In genomic region chr6:38351930-38352329, GRCm38 (mm10) we compare ENCODE assay signal across 10 mouse cellular contexts. TPM values are rescaled to one million over a fixed set of nuclear protein-coding genes. Genes with fewer than 3 reads are reported as not detected.
DNase-seq lines count a peak whose midpoint lies in the region; ATAC-seq and TF ChIP-seq lines count a peak whose summit lies in the region.
"Had no signal": no experiment of that assay in that cellular context is flagged by ENCODE, and none has a peak within 500 bp of the region (broad histone marks: within the 10 kb centered on the region; RNA-seq: fewer than 3 reads in every experiment).

No protein-coding gene starts in this region.

- no peaks in the 10 kb centered on the region for H3K4me1 ChIP-seq in kidney, postnatal 0 days (replicated peaks; ENCODE audit: insufficient read depth, low read length)
- peaks cover 11% of the 10 kb centered on the region; the same call in 1 of the 2 replicates for H3K4me1 ChIP-seq in kidney, embryonic 16.5 days (ENCODE audit: insufficient read depth, low read length)

- peaks cover 11% of the 10 kb centered on the region for H3K27me3 ChIP-seq in kidney, postnatal 0 days (ENCODE audit: insufficient read depth, low read length)
- peaks cover 57% of the 10 kb centered on the region for H3K27me3 ChIP-seq in kidney, embryonic 16.5 days (ENCODE audit: insufficient read depth, low read length)

- 67% methylated on average over 4 of the region's 4 CpGs for WGBS in kidney, postnatal 0 days
- WGBS in kidney, embryonic 16.5 days: 59% methylated on average over 4 of the region's 4 CpGs

- H3K4me3 ChIP-seq in kidney, postnatal 0 days (replicated peaks; ENCODE audit: low read depth, low read length): no peak overlapping the region
- H3K4me3 ChIP-seq in kidney, embryonic 16.5 days (ENCODE audit: low read length): no peak overlapping the region
- H3K4me3 ChIP-seq: left cerebral cortex, adult 2 months had no signal

- H3K36me3 ChIP-seq in kidney, postnatal 0 days (ENCODE audit: insufficient read depth, low read length): no peaks in the 10 kb centered on the region
- H3K36me3 ChIP-seq in kidney, embryonic 16.5 days (ENCODE audit: insufficient read depth, low read length): no peaks in the 10 kb centered on the region

- no peak overlapping the region for H3K9ac ChIP-seq in kidney, postnatal 0 days (ENCODE audit: low read depth, low read length)
- H3K9ac ChIP-seq in kidney, embryonic 16.5 days (replicated peaks; ENCODE audit: low read length): no peak overlapping the region

- TF ChIP-seq CTCF in kidney, postnatal 0 days (IDR thresholded peaks at IDR 0.05; ENCODE audit: low read depth): no peak

- DNase-seq in kidney, postnatal 0 days (ENCODE audit: low spot score): peak; percentile 29
- peak; percentile 65 for DNase-seq in CD4-positive, CD25-positive, alpha-beta regulatory T cell, adult 2 months (ENCODE audit: low read depth, low spot score)
- peak; percentile 26 for DNase-seq in lung, postnatal 36 days
- no peak for DNase-seq in left cerebral cortex, adult 8-10 months (ENCODE audit: low spot score in 2 of 2)
- DNase-seq in layer of hippocampus, adult 9-10 months (ENCODE audit: low spot score): no peak
- no peak for DNase-seq in right cerebral cortex, postnatal 14 days
- DNase-seq: kidney, postnatal 10 days had no signal

- no peak for ATAC-seq in kidney, postnatal 0 days (replicated peaks; ENCODE audit: low FRiP score, low read depth)
- no peak for ATAC-seq in kidney, embryonic 16.5 days (ENCODE audit: low FRiP score, low TSS enrichment)
- peak; percentile 16 for ATAC-seq in activated CD4-positive, CD25-positive, alpha-beta regulatory T cell, adult 4 months

- H3K4me2 ChIP-seq in kidney, postnatal 0 days (ENCODE audit: low read length): peak overlapping the region; percentile 69
- H3K4me2 ChIP-seq in kidney, embryonic 16.5 days (replicated peaks; ENCODE audit: low read depth, low read length): no peak overlapping the region

- H3K9me3 ChIP-seq in kidney, postnatal 0 days (replicated peaks; ENCODE audit: low read length): no peaks in the 10 kb centered on the region
- no peaks in the 10 kb centered on the region for H3K9me3 ChIP-seq in kidney, embryonic 16.5 days (ENCODE audit: low read length)

- H3K27ac ChIP-seq in kidney, postnatal 0 days: no peak overlapping the region
- H3K27ac ChIP-seq in kidney, embryonic 16.5 days (ENCODE audit: low read length): no peak overlapping the region
- H3K27ac ChIP-seq: left cerebral cortex, adult 2 months had no signal

RNA-seq across cellular contexts. Expression of gene Zc3hav1, which starts 2.5 kb away (rescaled TPM):
- polyA plus RNA-seq in kidney, postnatal 0 days (2015; fragmentation: Nextera tagmentation; extraction: Ambion mirVana): 5.4 and 5.6 TPM in 2 replicates
- 4.2 and 4.3 TPM in 2 replicates for polyA plus RNA-seq in kidney, embryonic 16.5 days (2015; fragmentation: Nextera tagmentation; extraction: Ambion mirVana)
- polyA plus RNA-seq in activated CD4-positive, CD25-positive, alpha-beta regulatory T cell, adult 4 months (2017; shearing (Covaris generic)): 100 to 1,000 TPM; 172 to 188 TPM
- total RNA-seq in left cerebral cortex, adult 8-10 months (2022): 1 to 10 TPM; 4.0 to 7.2 (median 5.6) TPM

RNA-seq across cellular contexts. Expression of gene Ttc26, which starts 29.3 kb away (rescaled TPM):
- 4.3 and 5.1 TPM in 2 replicates for polyA plus RNA-seq in kidney, postnatal 0 days (2015; fragmentation: Nextera tagmentation; extraction: Ambion mirVana)
- 7.9 and 9.8 TPM in 2 replicates for polyA plus RNA-seq in kidney, embryonic 16.5 days (2015; fragmentation: Nextera tagmentation; extraction: Ambion mirVana)
- under 1 TPM in 1 of 2 experiments, not detected in 1; 0.10 TPM for polyA plus RNA-seq in activated CD4-positive, CD25-positive, alpha-beta regulatory T cell, adult 4 months (2017; shearing (Covaris generic))
- total RNA-seq in left cerebral cortex, adult 8-10 months (2022): 10 to 100 TPM in 1 of 4 experiments, 1 to 10 TPM in 3; 8.1 to 11.8 (median 8.9) TPM

RNA-seq across cellular contexts. Expression of gene Zc3hav1l, which starts 52.9 kb away (rescaled TPM):
- 4.9 and 5.3 TPM in 2 replicates for polyA plus RNA-seq in kidney, postnatal 0 days (2015; fragmentation: Nextera tagmentation; extraction: Ambion mirVana)
- polyA plus RNA-seq in kidney, embryonic 16.5 days (2015; fragmentation: Nextera tagmentation; extraction: Ambion mirVana): 8.3 and 9.8 TPM in 2 replicates
- polyA plus RNA-seq in activated CD4-positive, CD25-positive, alpha-beta regulatory T cell, adult 4 months (2017; shearing (Covaris generic)): under 1 TPM; 0.54 to 0.58 TPM
- total RNA-seq in left cerebral cortex, adult 8-10 months (2022): 1 to 10 TPM; 3.1 to 3.5 (median 3.4) TPM

Comparison
In these comparisons a context has a peak if more than half of its experiments do, and no peak if none do; other contexts are left out.
1. DNase-seq: peak in kidney, postnatal 0 days (single experiment), CD4-positive, CD25-positive, alpha-beta regulatory T cell, adult 2 months (single experiment) and lung, postnatal 36 days (single experiment); none in left cerebral cortex, adult 8-10 months (0 of 2), layer of hippocampus, adult 9-10 months (single experiment) and right cerebral cortex, postnatal 14 days (single experiment).
2. RNA of gene Zc3hav1, which starts 2.5 kb away (polyA plus RNA-seq): 172 to 188 TPM in activated CD4-positive, CD25-positive, alpha-beta regulatory T cell, adult 4 months; 5.4 to 5.6 TPM in kidney, postnatal 0 days and 4.2 to 4.3 TPM in kidney, embryonic 16.5 days; every median in the first group is over 10 times any median in the second.